Mouse (Mus musculus) gastrocnemius, adult 18-20 months (tissue): ENCODE data around the gene Gm44973. TPM values are rescaled to one million over a fixed set of nuclear protein-coding genes. Genes with fewer than 3 reads are reported as not detected.
"Not testable (repeated sequence)": the region's sequence is repeated elsewhere in the genome, so short reads cannot be mapped to it uniquely, and the experiment has no call there.

ENCODE experiments used
- DNase-seq: peaks from one replicate; pipeline ENCODE4 v3.0.0; 2021; ENCODE audit warnings: low spot score
- long read RNA-seq, 2 experiments: library from polyadenylated mRNA; stranded (forward); transcript quantifications; one replicate each; pipeline ENCODE4 v2.0.0; 2021
- total RNA-seq, 2 experiments: library from RNA; stranded (reverse); gene quantifications; 2 replicates each; pipeline ENCODE4 v1.2.3; 2021

Gm44973 gene
- total RNA-seq, result not detected
- long read RNA-seq, experiment 1, result 0 reads
- long read RNA-seq, experiment 2, partial matches to known transcripts, result 0 of 1 reads
- long read RNA-seq, experiment 2, other reads (novel, unspliced or antisense), result 1 of 1 reads

DNA sequence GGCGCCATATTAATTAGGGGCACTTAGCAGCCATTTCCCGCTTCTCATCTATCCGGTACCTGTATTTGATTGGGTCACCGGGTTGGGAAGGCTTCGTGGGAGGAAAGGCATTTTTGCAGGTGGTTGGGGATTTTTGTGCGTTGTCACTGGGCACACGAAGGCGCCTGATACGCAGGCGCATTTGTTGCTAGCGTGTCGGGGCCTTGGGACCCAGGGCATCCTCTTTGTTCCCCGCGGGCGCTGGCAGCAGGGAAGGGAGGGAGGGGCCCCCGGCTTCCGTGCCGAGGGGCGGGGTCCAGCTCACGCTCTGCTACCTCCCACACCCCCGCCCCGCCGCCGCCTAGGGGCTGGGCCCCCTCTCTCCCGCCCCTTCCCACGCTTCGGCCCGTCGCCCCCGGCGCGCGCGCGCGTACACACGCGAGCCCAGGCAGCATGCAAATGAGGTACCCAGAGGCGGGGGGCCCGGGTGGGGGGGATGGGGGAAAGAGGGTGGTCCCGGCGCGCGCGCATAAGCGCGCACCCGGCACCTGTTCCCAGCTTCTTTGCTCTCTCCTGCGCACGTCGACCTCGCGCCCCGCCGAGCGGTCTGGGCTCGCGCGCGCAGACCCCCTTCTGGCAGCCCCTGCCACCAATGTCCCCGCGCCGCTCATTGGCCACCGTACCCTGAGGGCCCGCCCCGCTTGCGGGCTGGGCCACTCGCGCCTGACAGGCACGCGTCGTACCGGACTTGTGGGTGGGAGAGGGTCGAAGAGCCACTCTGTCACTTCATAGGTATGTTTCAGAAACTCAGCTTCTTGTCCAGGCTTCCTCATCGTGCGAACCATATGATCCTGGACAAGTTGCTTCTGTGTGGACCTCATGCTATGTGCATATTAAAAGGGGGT, at the start of gene Gm44973:
TSS of gene Gm44973 (plus strand) at position 379 of the 884 bp plus-strand sequence.
- peak; percentile 89 for DNase-seq

GRCm38 (mm10) chr7:4971068-4971467, 44.2 kb upstream of the Gm44973 start, which contains the start of gene Sbk3:
Gene Sbk3 (minus strand): TSS chr7:4971168.
- DNase-seq, result no peak

GRCm38 (mm10) chr7:4971710-4972109, 43.6 kb upstream of the Gm44973 start:
- DNase-seq, result no peak

DNA sequence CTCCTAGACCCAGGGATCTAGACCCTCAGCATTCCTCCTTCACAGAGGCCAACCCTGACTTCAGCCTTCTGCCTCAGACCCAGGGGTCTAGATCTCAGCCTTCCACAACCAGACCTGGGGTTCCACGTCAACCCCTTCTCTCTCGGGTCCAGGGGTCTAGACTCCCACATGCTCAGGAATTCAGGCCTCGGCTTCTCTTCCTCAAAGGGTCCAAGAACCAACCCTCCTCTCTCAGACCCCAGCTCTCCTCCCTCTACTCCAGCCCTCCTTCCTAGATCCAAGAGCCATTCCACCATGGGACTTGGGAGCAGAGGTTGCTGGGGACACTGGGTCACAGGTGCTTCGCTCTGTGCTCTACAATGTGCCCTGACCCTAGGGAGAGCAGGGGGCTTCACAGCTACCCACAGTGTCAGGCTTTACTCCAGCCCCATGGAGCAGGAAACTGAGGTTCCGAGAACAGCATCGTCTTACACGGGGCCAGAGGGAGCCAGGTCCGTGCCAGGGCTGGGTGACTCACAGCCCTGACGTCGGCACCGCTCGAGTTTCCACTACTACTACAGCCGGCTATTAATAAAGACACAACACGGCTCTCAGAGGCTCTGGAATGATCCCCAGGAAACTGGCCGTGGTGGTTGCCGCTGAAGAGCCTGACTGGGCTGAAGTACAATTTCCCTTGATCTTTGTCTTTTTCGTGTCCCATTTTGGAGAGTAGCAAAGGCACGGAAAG, 42.8 kb upstream of the Gm44973 start:
- DNase-seq, result peak; percentile 87

DNA sequence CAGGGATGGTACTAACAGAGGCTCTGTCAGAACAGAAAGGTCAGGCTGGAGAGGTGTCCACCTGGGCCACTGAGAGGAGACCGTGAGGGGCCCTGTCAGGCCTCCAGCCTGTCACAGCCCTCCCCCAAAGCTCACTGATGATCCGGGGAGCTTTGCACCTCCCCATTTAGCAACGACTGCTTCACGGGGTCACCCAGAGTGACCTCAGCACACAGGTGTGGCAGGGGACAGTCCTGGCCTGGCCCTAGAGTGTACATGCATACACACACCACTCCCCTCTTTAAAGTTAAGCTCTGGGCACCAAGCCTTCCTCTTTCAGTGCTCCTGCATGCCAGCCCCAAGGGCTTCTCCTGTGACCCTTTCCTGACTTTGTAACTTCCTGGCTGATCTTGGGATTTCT, 39.8 kb upstream of the Gm44973 start:
- no peak for DNase-seq

- no peak for DNase-seq
Measured at GRCm38 (mm10) chr7:4976832-4977231, 38.5 kb upstream of the Gm44973 start.

- DNase-seq, result no peak
Measured at GRCm38 (mm10) chr7:4988250-4988649, 27.0 kb upstream of the Gm44973 start.

DNA sequence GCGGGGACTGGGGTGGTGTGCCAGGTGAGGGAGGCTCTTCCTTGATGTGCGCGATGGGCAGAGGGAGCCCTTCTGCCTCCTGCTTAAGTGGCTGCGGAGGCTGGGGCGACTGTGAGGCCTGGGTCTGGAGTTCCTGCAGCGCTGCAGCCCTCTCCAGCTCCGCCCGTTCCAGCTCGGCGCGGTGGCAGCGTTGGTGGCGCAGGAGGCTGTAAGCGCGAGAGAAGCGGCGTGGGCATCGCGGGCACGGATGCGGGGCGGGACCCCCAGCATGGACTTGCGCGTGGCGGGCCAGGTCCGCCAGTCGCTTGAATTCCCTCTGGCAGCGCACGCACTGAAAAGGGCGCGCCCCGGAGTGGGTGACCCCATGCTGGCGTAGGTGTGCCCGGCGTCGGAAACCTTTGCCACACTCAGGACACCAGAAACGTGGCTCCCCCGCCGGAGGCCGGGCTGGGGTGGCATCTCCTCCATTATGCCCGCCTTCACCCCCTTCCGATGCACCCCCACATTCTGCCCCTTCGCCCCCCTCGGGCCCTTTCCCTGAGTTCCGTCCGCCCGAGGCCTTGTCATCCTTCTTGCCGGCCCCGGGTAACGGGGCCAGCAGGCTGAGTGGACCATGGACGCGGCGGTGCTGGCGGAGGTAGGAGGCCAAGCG, 21.8 kb upstream of the Gm44973 start:
- no peak for DNase-seq

DNA sequence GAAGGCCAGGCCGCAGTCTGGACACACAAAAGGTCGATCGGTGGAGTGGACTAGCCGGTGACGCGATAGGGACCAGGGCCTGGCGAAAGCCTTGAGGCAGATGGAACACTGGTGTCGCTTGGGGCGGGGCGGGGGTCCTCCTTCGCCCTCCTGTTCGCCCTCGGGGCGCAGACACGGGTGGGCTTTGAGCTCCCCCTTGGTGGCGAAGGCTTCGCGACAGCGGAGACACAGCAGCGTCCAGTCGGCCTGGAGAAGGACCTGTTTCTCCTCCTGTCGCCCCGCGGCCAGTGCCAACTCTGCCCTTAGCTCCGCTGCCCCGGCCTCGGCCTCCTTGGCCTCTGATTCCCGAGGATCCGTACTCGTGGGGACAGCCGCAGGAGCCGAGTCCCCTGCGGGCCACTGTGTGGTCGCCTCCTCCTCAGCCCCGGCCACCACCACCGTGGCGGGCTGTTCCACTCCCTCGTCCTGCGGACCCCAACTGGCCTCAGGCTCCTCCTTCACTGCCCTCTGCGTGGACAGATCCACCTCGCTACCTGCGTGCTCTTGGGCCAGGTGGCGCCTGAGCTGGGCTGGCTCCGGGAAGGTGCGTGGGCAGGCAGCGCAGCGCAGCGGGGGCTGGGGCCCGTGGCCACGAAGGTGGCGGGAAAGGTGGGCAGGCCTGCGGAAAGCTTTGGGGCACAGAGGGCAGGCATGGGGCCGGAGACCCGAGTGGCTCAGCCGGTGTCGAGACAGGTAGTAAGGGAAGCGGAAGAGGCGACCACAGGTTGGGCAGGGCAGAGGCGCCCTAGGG, 21.1 kb upstream of the Gm44973 start:
- DNase-seq, result no peak

GRCm38 (mm10) chr7:4995268-4996002, 19.9 kb upstream of the Gm44973 start:
- DNase-seq, result no peak

GRCm38 (mm10) chr7:4996003-4996895, 19.0 kb upstream of the Gm44973 start, which contains the start of gene Zfp579:
Gene Zfp579 (minus strand): TSS chr7:4996158.
- DNase-seq, result peak; percentile 94

DNA sequence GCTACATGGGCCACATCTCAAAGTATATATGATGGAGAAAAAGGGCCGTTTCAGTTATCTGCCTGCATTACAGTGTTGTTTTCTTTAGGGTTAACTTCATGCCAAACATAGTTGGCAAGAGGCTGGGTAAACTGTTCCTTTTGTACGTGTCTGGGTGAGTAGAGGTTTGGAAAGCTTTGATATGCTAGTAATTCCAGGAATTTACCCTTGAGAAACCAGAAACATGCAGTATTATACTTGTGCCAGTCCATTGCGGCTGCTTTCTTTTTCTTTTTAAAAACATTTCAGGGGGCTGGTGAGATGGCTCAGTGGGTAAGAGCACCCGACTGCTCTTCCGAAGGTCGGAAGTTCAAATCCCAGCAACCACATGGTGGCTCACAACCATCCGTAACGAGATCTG, 18.4 kb upstream of the Gm44973 start:
- DNase-seq, result no peak

DNA sequence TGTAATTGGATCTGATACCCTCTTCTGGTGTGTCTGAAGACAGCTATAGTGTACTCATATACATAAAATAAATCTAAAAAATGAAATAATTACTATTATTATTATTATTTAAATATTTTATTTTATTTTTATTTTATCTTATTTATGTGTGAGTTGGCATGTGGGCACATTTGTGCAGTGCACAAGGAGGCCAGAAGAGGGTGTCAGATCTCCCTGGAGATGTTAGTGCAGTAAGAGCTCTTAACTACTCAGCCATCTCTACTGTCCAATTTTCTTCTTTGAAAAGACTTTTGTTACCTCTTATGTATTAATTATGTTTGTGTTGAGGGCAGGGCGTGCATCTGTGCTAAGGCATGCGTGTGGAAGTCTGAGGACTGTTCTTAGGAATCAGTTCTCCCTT, 15.4 kb upstream of the Gm44973 start:
- DNase-seq, result no peak

DNA sequence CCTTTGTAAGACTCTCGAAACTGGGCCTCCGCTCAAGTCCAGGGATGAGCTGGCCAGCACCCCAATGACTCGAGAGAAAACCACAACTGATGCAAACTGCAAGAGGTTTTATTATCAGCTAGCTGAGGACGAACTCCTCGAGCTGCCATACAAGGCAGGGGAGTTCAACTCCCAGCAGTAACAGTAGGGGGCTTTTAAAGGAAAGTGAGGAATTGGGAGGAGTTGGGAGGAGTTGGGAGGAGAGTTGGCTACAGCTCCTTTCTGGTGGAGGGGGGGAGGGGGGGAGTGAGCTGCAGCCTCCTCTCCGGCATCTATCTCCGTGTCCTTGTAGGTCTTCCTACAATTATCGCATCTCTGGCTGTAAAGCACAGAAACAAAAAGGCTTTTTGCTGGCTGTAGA, 12.4 kb upstream of the Gm44973 start:
- not testable (repeated sequence) for DNase-seq

- no peak for DNase-seq
Measured at GRCm38 (mm10) chr7:5008229-5008628, 7.1 kb upstream of the Gm44973 start.

GRCm38 (mm10) chr7:5012681-5013513, 2.4 kb upstream of the Gm44973 start:
- DNase-seq, result no peak

DNA sequence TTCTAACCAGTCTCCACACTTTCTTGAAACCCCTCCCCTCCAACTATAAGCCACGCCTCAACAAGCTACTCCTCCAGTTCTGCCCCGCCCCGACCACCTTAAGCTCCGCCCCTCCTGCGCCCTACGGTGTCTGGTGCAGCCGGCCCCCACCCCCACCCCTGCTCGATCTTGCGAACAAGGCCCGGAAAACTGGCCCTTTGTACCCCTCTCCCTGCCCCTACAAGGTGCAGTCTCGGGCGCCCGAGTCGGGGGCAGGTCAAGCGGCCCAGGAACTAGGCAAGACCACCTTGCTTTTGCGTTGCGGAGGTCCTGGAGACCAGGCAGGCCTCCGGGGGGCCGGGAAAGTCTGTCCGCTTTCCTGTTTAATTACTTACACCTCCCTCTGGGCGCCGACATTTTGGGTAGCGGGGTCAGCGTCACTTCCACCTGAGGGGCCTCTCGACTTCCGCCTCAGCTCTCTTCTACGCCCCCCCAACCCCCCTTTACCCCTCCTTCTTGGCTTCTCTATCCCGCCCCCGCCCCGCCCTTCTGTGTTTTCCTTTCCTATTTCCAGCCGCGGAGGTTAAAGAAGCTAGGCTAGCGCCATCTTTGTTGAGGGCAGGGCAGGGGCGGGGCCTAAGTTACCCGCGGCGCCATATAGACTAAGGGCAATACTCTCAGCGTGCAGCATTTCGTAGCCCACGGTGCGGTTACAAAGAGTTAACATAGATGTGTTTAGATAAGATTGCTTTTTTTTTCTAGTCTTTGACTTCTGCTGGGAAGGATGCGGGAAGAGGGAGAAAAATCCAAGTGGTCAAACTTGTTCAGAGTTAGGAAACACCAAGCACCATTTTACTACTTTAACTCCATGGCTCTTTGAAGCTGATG, 812 bp upstream of the Gm44973 start, which contains the start of the genes Zfp524 and Fiz1:
TSS of gene Zfp524 (plus strand) at position 165 of the 867 bp plus-strand sequence.
TSS of gene Fiz1 (minus strand) at position 447 of the 867 bp plus-strand sequence.
- peak; percentile 97 for DNase-seq
